Mouse (Mus musculus) midbrain, postnatal 0 days (tissue): ENCODE data around the gene Gcg. TPM values are rescaled to one million over a fixed set of nuclear protein-coding genes. Genes with fewer than 3 reads are reported as not detected.

Experiments used
- ATAC-seq: fragments of 200-750 bp; cut with Nextera tagmentation; 2 replicates; pipeline ENCODE4 v1.8.0; 2017; ENCODE audit warnings: moderate number of reproducible peaks, mild to moderate bottlenecking, moderate TSS enrichment, moderate library complexity; ENCODE audit not compliant: low FRiP score
- DNase-seq: peaks from one replicate; pipeline ENCODE4 v3.0.0-alpha.2; 2015; ENCODE audit warnings: low spot score
- H3K27ac ChIP-seq: fragments of 300-500 bp; sonication (generic); 2 replicates; pipeline ENCODE4 v1.5.1; 2014; ENCODE audit warnings: low read depth, mild to moderate bottlenecking, low read length, mixed read lengths
- H3K27me3 ChIP-seq: fragments of 300-500 bp; sonication (generic); 2 replicates; pipeline ENCODE4 v1.6.1; 2014; ENCODE audit warnings: low read length, control low read depth, mixed read lengths; ENCODE audit not compliant: insufficient read depth
- H3K36me3 ChIP-seq: fragments of 300-500 bp; sonication (generic); 2 replicates; pipeline ENCODE4 v1.6.1; 2014; ENCODE audit warnings: low read length, control low read depth, mixed read lengths; ENCODE audit not compliant: insufficient read depth
- H3K4me1 ChIP-seq: fragments of 300-500 bp; sonication (generic); 2 replicates; pipeline ENCODE4 v1.6.1; 2014; ENCODE audit warnings: mild to moderate bottlenecking, control low read depth, antibody characterized with exemption, low read length, mixed read lengths; ENCODE audit not compliant: insufficient read depth
- H3K4me2 ChIP-seq: fragments of 300-500 bp; sonication (generic); 2 replicates; pipeline ENCODE4 v1.6.1; 2014; ENCODE audit warnings: low read depth, mild to moderate bottlenecking, low read length, mixed read lengths; ENCODE audit not compliant: poor library complexity, severe bottlenecking
- H3K4me3 ChIP-seq: fragments of 300-500 bp; sonication (generic); 2 replicates; pipeline ENCODE4 v1.5.1; 2014; ENCODE audit warnings: low read depth, mild to moderate bottlenecking, low read length, moderate library complexity
- H3K9ac ChIP-seq: fragments of 300-500 bp; sonication (generic); replicated peaks from 2 replicates; pipeline ENCODE4 v1.6.1; 2014; ENCODE audit warnings: mild to moderate bottlenecking, low read length, moderate library complexity, mixed read lengths; ENCODE audit not compliant: poor library complexity, severe bottlenecking
- H3K9me3 ChIP-seq: fragments of 300-500 bp; sonication (generic); 2 replicates; pipeline ENCODE4 v1.6.1; 2016; ENCODE audit warnings: low read length, control low read depth
- CTCF ChIP-seq: IDR thresholded peaks from 2 replicates; pipeline ENCODE4 v1.5.1; 2016; ENCODE audit warnings: antibody characterized with exemption, mild to moderate bottlenecking
- WGBS: fragments of 180-500 bp; shearing (Covaris S2); extraction: QIAGEN DNeasy Blood & Tissue Kit; methylation state at CpG from one replicate; pipeline ENCODE4 v1.1.7; 2014; 5-methylcytosine and 5-hydroxymethylcytosine counted together
- polyA plus RNA-seq: library from polyadenylated mRNA; unstranded; fragments of >200 nt; fragmentation: Nextera tagmentation; extraction: Ambion mirVana; gene quantifications from 2 replicates; pipeline ENCODE4 v1.2.1, GENCODE M21; 2015
- total RNA-seq: library from RNA; depleted of rRNA; stranded (reverse); fragments of >200 nt; gene quantifications from 2 replicates; pipeline ENCODE4 v1.2.3, GENCODE M21; 2014

The Gcg gene
- total and polyA plus RNA-seq, 2 experiments from 2014 or later = 0.23 TPM; not detected in 1

- 66% methylated on average over 18 of the region's 18 CpGs for WGBS
- H3K4me3 ChIP-seq = no peak overlapping the region
- H3K9ac ChIP-seq = no peak overlapping the region
- 0 out of 2 replicates have a peak, but pooled peaks cover 4% of the 10 kb centered on the region for H3K27me3 ChIP-seq
- no peak for TF ChIP-seq CTCF
- no peaks in the 10 kb centered on the region for H3K4me1 ChIP-seq
- H3K4me2 ChIP-seq = no peak overlapping the region
- ATAC-seq (no peak), DNase-seq (peak; percentile 42)
- no peaks in the 10 kb centered on the region for H3K36me3 ChIP-seq
- no peaks in the 10 kb centered on the region for H3K9me3 ChIP-seq
- H3K27ac ChIP-seq = no peak overlapping the region
Measured at GRCm38 (mm10) chr2:62459241-62460174, 23.9 kb downstream of the Gcg start.

- 28% methylated on average over 9 of the region's 9 CpGs for WGBS
- DNase-seq = peak; percentile 68
Measured at GRCm38 (mm10) chr2:62458070-62458469, 25.4 kb downstream of the Gcg start.

GRCm38 (mm10) chr2:62454991-62455390 is 28.5 kb downstream of the Gcg start:
- Histone ChIP-seq H3K4me1 (no peaks in the 10 kb centered on the region), H3K36me3 (no peaks in the 10 kb centered on the region), H3K9ac (no peak overlapping the region), H3K4me3 (no peak overlapping the region), H3K27me3 (0 out of 2 replicates have a peak, but pooled peaks cover 4% of the 10 kb centered on the region), H3K9me3 (no peaks in the 10 kb centered on the region), H3K27ac (no peak overlapping the region), H3K4me2 (no peak overlapping the region)
- ATAC-seq = no peak
- DNase-seq = no peak
- 86% methylated on average over 11 of the region's 11 CpGs for WGBS
- TF ChIP-seq CTCF = no peak

More at GRCm38 (mm10) chr2:62458070-62458469, 25.4 kb downstream of the Gcg start:
- no peaks in the 10 kb centered on the region for H3K4me1 ChIP-seq
- no peaks in the 10 kb centered on the region for H3K9me3 ChIP-seq
- no peaks in the 10 kb centered on the region for H3K36me3 ChIP-seq
- no peak overlapping the region for H3K27ac ChIP-seq
- no peak overlapping the region for H3K9ac ChIP-seq
- no peak overlapping the region for H3K4me2 ChIP-seq
- no peak for ATAC-seq
- 0 out of 2 replicates have a peak, but pooled peaks cover 4% of the 10 kb centered on the region for H3K27me3 ChIP-seq
- H3K4me3 ChIP-seq = no peak overlapping the region
- TF ChIP-seq CTCF = peak; percentile 78

- no peaks in the 10 kb centered on the region for H3K36me3 ChIP-seq
- no peak for TF ChIP-seq CTCF
- DNase-seq (no peak), ATAC-seq (no peak)
- no peaks in the 10 kb centered on the region for H3K4me1 ChIP-seq
- H3K27me3 ChIP-seq = 0 out of 2 replicates have a peak, but pooled peaks cover 4% of the 10 kb centered on the region
- H3K4me3 ChIP-seq = no peak overlapping the region
- no peaks in the 10 kb centered on the region for H3K9me3 ChIP-seq
- no peak overlapping the region for H3K27ac ChIP-seq
- WGBS = 77% methylated on average over 6 of the region's 6 CpGs
- H3K9ac ChIP-seq = no peak overlapping the region
- H3K4me2 ChIP-seq = no peak overlapping the region
Measured at GRCm38 (mm10) chr2:62454033-62454432, 29.4 kb downstream of the Gcg start.

GRCm38 (mm10) chr2:62450364-62450763 is 33.1 kb downstream of the Gcg start:
- Histone ChIP-seq H3K4me1 (no peaks in the 10 kb centered on the region), H3K9ac (no peak overlapping the region), H3K9me3 (no peaks in the 10 kb centered on the region), H3K4me2 (no peak overlapping the region), H3K27ac (no peak overlapping the region), H3K36me3 (no peaks in the 10 kb centered on the region), H3K27me3 (no peaks in the 10 kb centered on the region), H3K4me3 (no peak overlapping the region)
- 83% methylated on average over 6 of the region's 6 CpGs for WGBS
- ATAC-seq (no peak), DNase-seq (no peak)
- TF ChIP-seq CTCF = no peak

- Histone ChIP-seq H3K4me3 (no peak overlapping the region), H3K4me1 (no peaks in the 10 kb centered on the region), H3K36me3 (no peaks in the 10 kb centered on the region), H3K9ac (no peak overlapping the region), H3K27me3 (no peaks in the 10 kb centered on the region), H3K27ac (no peak overlapping the region), H3K9me3 (no peaks in the 10 kb centered on the region), H3K4me2 (no peak overlapping the region)
- no peak for DNase-seq
- no peak for TF ChIP-seq CTCF
- 88% methylated on average over 5 of the region's 5 CpGs for WGBS
- no peak for ATAC-seq
Measured at GRCm38 (mm10) chr2:62449692-62450346, 33.6 kb downstream of the Gcg start.
